Mouse (Mus musculus) testis, adult 2 months (tissue): ENCODE measurements around the gene Klhl11. TPM values are rescaled to one million over a fixed set of nuclear protein-coding genes. Genes with fewer than 3 reads are reported as not detected.

Experiments
- H3K27ac ChIP-seq: fragments of 200-500 bp; 2 replicates; pipeline ENCODE4 v1.5.1; 2012; ENCODE audit warnings: low read depth, low read length; ENCODE audit not compliant: control insufficient read depth, insufficient read depth
- H3K27me3 ChIP-seq: fragments of 200-500 bp; 2 replicates; pipeline ENCODE4 v1.6.1; 2012; ENCODE audit warnings: mild to moderate bottlenecking, low read length, moderate library complexity; ENCODE audit not compliant: control insufficient read depth, insufficient read depth
- H3K36me3 ChIP-seq: fragments of 200-500 bp; 2 replicates; pipeline ENCODE4 v1.6.1; 2012; ENCODE audit warnings: mild to moderate bottlenecking, low read length; ENCODE audit not compliant: control insufficient read depth, insufficient read depth
- H3K4me1 ChIP-seq: fragments of 200-500 bp; 2 replicates; pipeline ENCODE4 v1.6.1; 2012; ENCODE audit warnings: low read length; ENCODE audit not compliant: control insufficient read depth, insufficient read depth
- H3K4me3 ChIP-seq: fragments of 200-500 bp; 2 replicates; pipeline ENCODE4 v1.5.1; 2012; ENCODE audit warnings: low read depth, mild to moderate bottlenecking, low read length, moderate library complexity, mixed read lengths; ENCODE audit not compliant: control insufficient read depth
- CTCF ChIP-seq: fragments of 200-500 bp; IDR thresholded peaks from 2 replicates; pipeline ENCODE4 v1.5.1; 2012; ENCODE audit warnings: low read depth, mild to moderate bottlenecking, inconsistent platforms, low read length, moderate library complexity; ENCODE audit not compliant: control insufficient read depth, insufficient read depth, insufficient replicate concordance
- POLR2A ChIP-seq: fragments of 200-500 bp; IDR thresholded peaks from 2 replicates; pipeline ENCODE4 v1.6.1; 2012; ENCODE audit warnings: low read depth, mild to moderate bottlenecking, inconsistent platforms, low read length, moderate library complexity; ENCODE audit not compliant: control insufficient read depth
- polyA plus RNA-seq: library from polyadenylated mRNA; depleted of rRNA; stranded (reverse); fragments of >200 nt; gene quantifications from 2 replicates; pipeline ENCODE4 v1.2.3, GENCODE M21; 2012; rRNA removed

The Klhl11 gene
- polyA plus RNA-seq = 10.2 and 11.2 TPM in 2 replicates

DNA sequence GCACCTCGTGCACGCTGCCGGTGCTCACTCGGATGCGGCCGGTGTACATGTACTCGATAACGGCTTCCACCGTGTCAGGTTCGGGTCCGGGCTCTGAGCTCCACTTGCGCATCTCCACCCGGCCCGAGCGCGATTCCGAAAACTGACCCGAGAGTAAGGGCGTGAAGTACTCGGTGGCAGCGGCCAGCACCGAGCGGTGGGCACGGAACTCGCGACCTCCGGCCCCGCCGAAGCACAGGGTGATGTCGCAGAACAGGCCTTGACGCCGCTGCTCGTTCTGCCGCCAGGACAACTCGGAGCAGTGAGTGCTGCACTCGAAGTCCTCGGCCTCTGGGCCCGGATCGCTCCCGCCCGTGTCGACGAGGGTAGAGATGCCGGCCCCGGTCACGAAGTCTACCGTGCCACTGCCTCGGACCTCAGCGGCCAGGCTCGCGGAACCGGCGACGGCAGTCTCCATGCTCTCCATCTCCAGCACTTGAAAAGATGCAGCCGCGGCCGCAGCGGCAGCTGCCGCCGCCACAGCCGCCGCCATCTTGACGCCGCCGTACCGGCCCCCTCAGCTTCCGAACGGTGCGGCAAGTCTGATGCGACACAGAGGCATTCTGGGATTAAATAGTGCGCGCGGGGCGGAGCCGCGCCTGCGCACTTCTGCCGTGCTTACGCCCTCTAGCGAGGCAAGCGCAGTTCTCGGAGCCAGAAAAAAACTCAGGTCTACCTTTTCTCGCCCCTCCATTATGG, at the start of gene Klhl11:
Klhl11 (minus strand) TSS at position 545 of the 738 bp plus-strand sequence.
- peak; percentile 67 for TF ChIP-seq CTCF
- TF ChIP-seq POLR2A = peak; percentile 99
- Histone ChIP-seq H3K27ac (peak within 1 kb of the TSS; percentile 95), H3K27me3 (no peaks in the 10 kb centered on the region), H3K4me1 (peaks cover 7% of the 10 kb centered on the region), H3K36me3 (no peaks in the 10 kb centered on the region; the same call in none of the 2 replicates), H3K4me3 (peak within 1 kb of the TSS; percentile 91)

DNA sequence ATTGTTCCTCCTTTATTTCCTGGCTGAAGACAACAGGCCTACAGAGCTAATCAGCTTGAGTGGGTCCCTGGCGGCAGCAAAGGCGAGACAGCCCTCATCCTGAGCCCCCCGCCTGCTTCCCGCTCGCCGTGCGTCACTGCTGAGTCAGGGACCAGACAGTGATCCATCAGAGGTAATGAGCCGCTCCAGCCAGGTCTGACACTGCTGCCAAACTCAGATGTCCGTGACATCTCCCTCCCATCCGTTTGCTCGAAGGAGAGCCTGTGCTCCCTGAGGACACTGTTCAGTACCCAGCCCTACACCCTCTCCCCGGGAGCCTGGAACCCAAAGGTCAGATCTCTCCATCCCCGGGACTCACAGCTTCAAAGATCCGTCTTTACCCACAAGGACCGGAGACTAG, 48.3 kb upstream of the Klhl11 start:
- Histone ChIP-seq H3K27ac (no peak overlapping the region), H3K36me3 (no peaks in the 10 kb centered on the region; the same call in 1 of the 2 replicates), H3K4me3 (no peak overlapping the region), H3K4me1 (no peaks in the 10 kb centered on the region), H3K27me3 (no peaks in the 10 kb centered on the region)
- TF ChIP-seq CTCF = no peak
- TF ChIP-seq POLR2A = no peak

DNA sequence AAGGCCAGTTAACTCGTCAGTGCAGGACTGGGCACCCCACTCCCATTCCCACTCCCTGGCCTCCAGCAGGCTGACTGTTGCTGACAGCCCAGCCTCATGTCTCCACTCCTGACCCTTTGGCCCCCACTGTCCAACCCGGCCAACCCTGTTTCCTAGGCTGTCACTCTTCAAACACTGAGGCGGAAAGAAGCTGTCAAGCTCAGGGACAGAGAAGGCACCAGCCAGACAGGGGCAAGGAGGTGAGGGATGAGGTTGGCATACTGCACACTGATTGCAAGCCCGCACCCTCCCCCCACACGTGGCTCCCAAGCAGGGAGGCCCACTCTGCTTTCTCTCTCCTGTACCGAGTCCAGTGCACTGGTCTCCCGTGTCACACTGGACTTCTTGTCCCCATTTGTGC, 46.6 kb upstream of the Klhl11 start:
- Histone ChIP-seq H3K36me3 (no peaks in the 10 kb centered on the region; the same call in 1 of the 2 replicates), H3K4me1 (no peaks in the 10 kb centered on the region), H3K27me3 (no peaks in the 10 kb centered on the region), H3K4me3 (no peak overlapping the region), H3K27ac (no peak overlapping the region)
- TF ChIP-seq CTCF (no peak), POLR2A (no peak)

DNA sequence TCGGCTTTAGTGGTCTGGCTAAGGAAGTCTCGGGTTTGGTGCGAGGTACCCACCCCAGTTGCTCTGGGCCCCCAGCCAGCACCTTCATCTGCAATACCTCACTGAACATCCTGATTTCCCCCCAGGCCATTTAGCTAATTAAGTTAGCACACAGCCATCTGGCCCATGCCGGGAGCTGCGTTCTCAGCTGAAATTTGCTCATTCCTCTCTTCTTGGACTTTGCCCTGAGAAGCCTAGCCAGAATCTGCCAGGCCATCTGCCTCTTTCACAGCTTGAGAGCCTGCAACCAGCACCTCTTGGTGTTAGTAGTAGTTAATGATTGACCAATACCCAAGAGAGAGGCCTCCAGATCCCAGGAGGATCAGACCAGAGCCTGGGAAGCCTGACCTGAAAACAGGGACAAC, 45.6 kb upstream of the Klhl11 start:
- Histone ChIP-seq H3K36me3 (no peaks in the 10 kb centered on the region; the same call in 1 of the 2 replicates), H3K4me1 (no peaks in the 10 kb centered on the region), H3K27ac (no peak overlapping the region), H3K27me3 (no peaks in the 10 kb centered on the region), H3K4me3 (no peak overlapping the region)
- TF ChIP-seq POLR2A (no peak), CTCF (no peak)

DNA sequence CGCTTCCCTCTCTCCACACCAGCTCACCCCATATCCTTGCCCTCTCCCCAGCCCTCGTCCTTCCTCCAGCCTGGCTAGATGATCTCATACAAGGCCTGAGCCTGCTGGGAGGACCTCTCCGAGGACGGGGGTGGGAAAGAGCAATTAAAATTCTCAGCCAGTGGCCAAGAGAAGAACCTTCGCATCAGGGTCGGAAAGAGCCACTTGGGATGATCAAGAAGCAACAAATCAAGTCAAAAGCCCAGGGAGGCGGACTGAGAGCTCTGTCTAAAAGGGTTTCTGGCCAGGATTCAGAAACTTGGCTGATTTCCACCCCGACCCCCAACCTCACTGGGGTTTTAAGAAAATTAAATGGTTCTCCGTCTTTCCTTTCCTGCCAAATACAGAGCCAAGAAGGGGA, 43.8 kb upstream of the Klhl11 start:
- Histone ChIP-seq H3K4me1 (no peaks in the 10 kb centered on the region), H3K4me3 (no peak overlapping the region), H3K27me3 (no peaks in the 10 kb centered on the region), H3K36me3 (no peaks in the 10 kb centered on the region; the same call in 1 of the 2 replicates), H3K27ac (no peak overlapping the region)
- TF ChIP-seq CTCF (no peak), POLR2A (no peak)

DNA sequence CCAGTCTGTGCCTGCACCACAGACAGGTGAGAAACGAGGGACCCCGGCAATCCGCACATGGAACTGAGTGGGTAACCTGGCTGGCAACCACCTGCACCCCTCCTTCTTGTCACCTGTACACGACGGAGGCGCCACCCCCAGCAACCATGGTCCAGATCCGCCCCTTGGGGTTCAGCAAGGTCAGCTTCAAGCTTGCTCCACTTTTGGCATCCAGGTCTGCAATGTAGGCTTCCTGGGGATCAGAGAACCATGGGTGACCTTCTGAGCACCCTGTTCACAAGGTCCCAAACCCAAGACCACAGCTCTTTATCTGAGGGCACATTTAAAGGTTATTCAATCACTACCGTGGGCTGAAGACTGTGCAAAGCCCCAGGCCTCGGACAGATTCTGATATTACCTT, 43.2 kb upstream of the Klhl11 start:
- no peaks in the 10 kb centered on the region for H3K4me1 ChIP-seq
- TF ChIP-seq CTCF (no peak), POLR2A (no peak)
- no peak overlapping the region for H3K4me3 ChIP-seq
- H3K27me3 ChIP-seq = no peaks in the 10 kb centered on the region
- no peak overlapping the region for H3K27ac ChIP-seq
- no peaks in the 10 kb centered on the region; the same call in 1 of the 2 replicates for H3K36me3 ChIP-seq

DNA sequence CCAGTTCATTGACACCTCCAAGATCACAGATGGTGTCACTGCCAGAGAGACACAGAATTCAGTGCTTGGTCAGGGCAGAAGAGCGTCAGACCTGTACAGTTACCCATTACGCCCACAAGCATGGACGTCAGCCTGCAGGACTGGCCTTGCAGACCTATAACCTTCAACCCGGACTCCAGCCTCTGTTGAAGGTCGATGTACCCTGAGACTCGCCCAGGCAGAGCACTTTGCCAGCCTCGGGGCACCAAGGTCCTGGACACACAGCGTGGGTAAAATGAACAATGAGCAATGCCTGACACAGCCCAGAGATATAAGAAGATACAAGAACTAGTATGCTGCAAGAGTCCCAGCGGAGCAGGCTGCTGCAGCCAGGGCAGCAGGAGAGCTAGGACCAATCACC, 42.5 kb upstream of the Klhl11 start:
- Histone ChIP-seq H3K4me3 (no peak overlapping the region), H3K36me3 (no peaks in the 10 kb centered on the region; the same call in 1 of the 2 replicates), H3K4me1 (no peaks in the 10 kb centered on the region), H3K27ac (no peak overlapping the region), H3K27me3 (no peaks in the 10 kb centered on the region)
- TF ChIP-seq CTCF (no peak), POLR2A (no peak)
